Mouse (Mus musculus): Measurements from ENCODE around the gene Atp23.

- TF ChIP-seq CTCF (IDR thresholded peaks at IDR 0.05; ENCODE audit: borderline replicate concordance, extremely low read depth, insufficient read depth, insufficient read length): no peak
- no peak for TF ChIP-seq POLR2A (IDR thresholded peaks at IDR 0.05; ENCODE audit: borderline replicate concordance, extremely low read depth, insufficient read depth, insufficient read length, poor library complexity, severe bottlenecking)
Observed at GRCm38 (mm10) chr10:126873755-126874154, 27.4 kb downstream of the Atp23 start.

All from brain, embryonic 14.5 days (tissue).